Mouse (Mus musculus) kidney, postnatal 36 days (tissue): Measurements from ENCODE around the gene Tomm20l.
"Not testable (repeated sequence)": the region's sequence is repeated elsewhere in the genome, so short reads cannot be mapped to it uniquely, and the experiment has no call there.

Source experiments
- DNase-seq, 2 experiments: peaks; one replicate each; pipeline ENCODE4 v3.0.0; 2021 to 2022; ENCODE audit warnings: mixed read lengths in 2 of 2

Gene Tomm20l

DNA sequence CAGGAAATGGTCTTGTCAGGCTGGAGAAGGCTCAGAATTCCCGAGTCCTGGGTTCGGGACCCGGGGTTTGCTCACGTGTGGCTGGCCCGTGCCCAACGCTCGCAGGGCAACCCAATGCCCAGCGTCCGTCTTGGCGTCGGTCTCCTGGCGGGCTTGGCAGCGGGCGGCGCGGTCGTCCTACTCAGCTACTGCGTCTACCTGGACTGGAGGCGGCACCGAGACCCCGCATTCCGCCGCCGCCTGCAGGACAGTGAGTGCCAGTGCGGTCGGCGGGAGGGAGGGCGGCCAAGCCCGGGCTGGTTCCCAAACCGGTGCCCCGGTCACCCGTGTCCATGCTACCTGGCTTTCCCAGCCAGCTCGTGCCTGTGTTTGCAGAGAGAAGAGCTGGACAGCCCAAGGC, at the start of gene Tomm20l:
Gene Tomm20l, plus strand, starts transcription at position 98 of the 400 bp plus-strand sequence.
- DNase-seq = peak; percentile 82 to 87

DNA sequence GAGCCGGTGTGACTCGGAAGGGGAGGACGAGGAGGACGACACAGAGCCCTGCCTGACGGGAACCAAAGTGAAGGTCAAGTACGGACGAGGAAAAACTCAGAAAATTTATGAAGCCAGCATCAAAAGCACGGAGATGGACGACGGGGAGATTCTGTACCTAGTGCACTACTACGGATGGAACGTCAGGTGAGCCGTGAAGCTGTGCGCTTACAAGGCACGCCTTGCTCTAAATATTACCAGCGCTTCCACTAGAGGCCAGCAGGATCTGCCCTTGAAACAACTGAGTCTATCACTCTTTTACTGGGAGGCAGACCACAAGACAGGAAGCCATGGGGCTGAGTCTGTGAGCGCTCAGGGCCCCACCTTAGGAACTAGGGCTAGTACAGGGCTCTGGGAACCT, 41.4 kb upstream of the Tomm20l start:
- no peak for DNase-seq

GRCm38 (mm10) chr12:71072048-71072447, 39.2 kb upstream of the Tomm20l start:
- DNase-seq = no peak

DNA sequence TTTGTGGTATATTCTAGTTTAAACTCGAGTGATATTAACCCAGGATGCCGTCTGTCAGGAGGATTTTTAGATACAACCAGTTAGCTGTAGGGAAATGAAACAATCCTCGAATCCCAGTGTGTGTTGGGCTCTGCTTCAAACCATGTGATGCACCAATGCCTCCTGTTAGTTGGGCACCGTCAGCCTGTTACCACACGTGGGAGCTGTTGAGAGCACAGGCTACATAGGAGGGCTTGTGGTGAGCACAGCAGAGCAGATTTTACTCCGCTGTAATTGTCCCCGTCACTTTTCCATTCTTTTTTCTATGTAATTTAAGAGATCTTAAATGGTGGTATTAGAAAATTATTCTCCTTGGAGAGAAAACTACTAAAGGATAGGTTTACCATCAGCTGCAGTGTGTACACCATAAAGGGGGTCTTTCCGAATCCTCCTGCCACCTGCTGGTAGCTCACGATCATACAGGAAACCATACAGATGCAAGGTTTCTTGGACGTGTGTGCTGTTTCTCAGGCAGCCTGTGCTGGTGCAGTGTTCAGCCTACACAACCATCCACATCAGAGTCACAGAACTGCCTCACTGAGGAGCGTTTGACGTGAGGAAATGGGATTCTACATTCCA, 38.0 kb upstream of the Tomm20l start:
- DNase-seq = peak; percentile 45 to 55

- DNase-seq = no peak
Observed at GRCm38 (mm10) chr12:71086331-71086730, 24.9 kb upstream of the Tomm20l start.

DNA sequence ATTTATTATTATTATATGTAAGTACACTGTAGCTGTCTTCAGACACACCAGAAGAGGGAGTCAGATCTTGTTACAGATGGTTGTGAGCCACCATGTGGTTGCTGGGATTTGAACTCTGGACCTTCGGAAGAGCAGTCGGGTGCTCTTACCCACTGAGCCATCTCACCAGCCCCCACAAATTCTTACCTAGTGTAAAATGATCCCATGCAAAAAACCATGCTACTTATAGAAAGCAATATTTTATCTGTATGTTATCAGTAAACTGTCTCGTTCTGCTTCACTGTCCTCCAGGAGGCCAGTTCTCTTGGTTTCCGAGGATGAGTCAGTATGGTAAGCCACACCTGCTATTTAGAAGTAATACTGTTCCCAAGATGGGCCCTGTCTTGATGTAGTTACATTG, 7.0 kb upstream of the Tomm20l start:
- not testable (repeated sequence) for DNase-seq

- no peak for DNase-seq
Observed at GRCm38 (mm10) chr12:71107216-71107771, 3.9 kb upstream of the Tomm20l start.

DNA sequence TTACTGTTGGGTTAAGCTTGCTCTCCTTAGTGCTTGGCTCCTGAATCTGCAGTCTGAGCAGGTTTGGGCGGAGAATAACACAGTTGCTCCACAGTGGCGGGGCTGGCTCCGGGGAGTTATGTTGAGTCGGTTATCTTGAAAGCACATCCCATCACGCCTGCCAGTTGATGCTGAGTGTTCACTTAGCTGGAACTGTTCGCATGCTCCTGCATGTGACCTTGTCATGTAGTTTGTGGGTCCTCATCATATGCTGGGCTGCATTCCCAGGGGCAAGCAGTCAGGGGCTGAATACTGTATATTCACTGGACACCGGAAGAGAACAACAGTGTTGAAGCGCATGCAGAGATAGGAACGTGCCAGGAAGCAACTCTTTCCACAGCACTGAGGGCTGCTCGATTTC, 1.8 kb downstream of the Tomm20l start:
- DNase-seq = no peak

- peak; percentile 72 to 81 for DNase-seq
Observed at GRCm38 (mm10) chr12:71113675-71114288, 2.6 kb downstream of the Tomm20l start.

DNA sequence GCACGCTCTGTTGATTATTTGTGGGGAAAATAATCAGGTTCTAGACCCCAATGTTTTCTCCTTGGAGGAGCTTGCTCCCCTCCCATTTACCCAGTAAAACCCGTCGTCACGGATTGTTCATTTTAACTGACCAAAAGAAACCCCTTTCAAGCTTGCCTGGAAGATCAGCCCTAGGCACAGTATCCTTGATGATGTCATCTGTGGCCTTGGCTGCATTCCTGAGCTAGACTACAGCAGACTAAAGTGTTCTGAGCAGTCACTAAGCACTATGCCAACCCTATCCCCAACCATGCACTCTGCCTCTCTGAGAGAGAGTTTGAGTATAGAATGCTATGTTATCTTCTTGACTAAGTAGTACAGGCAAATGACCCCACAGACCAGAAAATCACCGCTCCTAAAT, 5.2 kb downstream of the Tomm20l start:
- no peak for DNase-seq

DNA sequence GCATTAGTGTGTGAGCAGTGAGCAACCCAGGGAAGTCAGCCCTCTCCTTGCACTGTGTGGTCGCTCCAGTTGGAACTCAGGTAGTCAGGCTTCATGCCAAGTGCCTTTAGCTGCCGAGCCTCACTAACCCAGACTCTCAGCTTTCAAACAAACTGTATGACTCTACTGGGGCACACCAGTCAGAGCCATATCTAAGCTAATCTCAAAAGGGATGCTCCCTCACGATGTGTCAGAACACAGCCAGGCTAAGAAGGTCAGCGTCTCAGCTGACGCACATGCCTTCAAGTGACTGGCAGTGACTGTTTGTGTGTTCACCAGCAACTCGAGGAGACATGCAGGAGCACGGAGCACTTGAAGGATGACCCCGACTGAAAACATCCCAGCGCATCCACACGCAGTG, 11.5 kb downstream of the Tomm20l start:
- DNase-seq = no peak

GRCm38 (mm10) chr12:71123286-71123685, 12.1 kb downstream of the Tomm20l start:
- DNase-seq = no peak

- DNase-seq = peak; percentile 26 to 48
Observed at GRCm38 (mm10) chr12:71135581-71135980, 24.4 kb downstream of the Tomm20l start.

DNA sequence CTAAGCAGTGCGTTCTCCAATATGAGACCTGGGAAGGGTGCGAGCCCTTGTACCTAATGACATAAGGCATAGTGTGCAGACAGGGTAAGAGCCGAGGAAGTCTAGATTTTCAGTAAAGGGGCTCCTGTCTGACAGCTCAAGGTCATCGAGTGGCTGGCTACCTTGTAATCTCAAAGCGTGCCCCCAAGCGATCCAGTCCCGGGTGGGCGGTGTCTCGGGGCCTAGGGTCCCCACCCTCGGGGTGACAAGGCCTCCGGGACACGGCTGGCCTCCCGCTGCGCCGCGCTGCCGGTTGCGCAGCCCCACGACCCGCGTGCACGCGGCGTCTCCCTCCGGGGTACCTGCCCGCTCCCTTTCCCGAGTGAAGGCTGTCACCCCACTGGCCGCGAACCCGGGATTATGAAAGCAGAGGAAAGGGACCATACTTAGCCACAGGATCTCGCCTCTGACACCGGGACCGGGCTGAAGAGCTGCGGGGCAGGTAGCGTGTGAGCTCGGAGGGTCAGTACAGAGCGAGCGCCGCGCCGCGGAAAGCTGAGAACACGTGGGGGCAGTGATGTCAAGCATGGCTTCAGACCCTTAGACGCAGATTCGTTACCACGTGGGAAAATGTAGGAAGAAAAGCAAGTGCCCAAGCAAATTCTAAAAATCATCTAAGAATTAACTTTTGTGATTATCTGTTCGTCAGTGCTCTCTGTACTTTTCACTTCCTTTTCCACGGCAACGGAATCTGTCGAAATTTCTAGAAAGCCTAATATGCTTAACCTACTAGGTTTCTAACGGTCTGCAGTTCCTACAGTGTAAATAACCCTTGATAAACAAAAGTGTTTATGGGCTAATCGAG, 25.1 kb downstream of the Tomm20l start, which contains the start of the genes Timm9 and 2700049A03Rik:
Gene Timm9, minus strand, starts transcription at position 555 of the 844 bp plus-strand sequence.
Gene 2700049A03Rik, plus strand, starts transcription at position 719 of the 844 bp plus-strand sequence.
- DNase-seq = peak; percentile 76 to 85

DNA sequence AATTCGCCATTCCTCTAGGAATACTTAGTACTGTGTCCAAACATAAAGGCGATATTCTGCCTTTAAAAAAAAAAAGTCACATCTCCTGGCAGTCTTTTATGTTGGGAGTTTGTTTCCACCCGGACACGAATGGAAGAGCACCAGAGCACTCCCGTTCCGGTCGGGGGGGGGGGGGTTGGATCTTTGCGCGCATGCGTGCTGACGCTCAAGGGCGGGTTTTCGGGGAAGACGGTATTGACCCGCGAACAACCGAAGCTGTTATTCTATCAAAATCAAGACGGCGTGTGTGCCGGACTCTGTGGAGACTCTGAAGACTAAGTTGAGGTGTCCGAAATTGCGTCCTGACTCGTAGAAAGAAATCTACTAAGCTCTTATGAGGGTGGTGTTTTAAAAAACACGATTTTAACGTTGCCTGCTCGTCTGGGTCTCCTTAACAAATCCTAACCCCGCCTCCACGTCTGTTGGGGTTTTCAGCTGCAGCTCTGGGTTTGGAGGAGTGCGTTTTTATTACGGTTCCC, 25.8 kb downstream of the Tomm20l start:
- DNase-seq = peak; percentile 82 to 91

GRCm38 (mm10) chr12:71137686-71138085, 26.5 kb downstream of the Tomm20l start:
- DNase-seq = no peak

DNA sequence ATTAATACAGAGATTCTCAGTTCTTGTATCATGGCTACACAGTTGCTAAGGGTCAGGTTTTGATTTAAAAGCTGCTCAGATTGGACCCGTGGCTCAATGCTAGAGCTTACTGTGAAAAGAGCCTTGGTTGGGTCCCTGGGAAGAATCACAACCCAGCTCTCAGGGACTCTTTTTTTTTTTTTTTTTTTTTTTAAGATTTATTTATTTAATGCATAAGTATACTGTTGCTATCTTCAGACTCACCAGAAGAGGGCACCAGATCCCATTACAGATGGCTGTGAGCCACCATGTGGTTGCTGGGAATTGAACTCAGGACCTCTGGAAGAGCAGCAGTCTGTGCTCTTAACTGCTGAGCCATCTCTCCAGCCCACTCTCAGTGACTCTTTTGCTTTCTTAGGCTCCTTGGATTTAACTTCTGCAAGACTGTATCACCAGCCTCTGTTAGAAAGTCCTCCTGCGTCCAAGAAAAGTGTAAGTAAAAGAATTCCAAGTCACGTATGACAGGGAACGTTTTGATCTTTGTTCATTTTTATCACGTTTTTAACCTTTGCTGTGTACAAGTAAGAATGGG, 28.1 kb downstream of the Tomm20l start:
- DNase-seq = peak; percentile 8 to 11

GRCm38 (mm10) chr12:71141189-71141588, 30.0 kb downstream of the Tomm20l start:
- no peak for DNase-seq

GRCm38 (mm10) chr12:71147641-71148040, 36.4 kb downstream of the Tomm20l start:
- DNase-seq = peak; percentile 33 to 79

DNA sequence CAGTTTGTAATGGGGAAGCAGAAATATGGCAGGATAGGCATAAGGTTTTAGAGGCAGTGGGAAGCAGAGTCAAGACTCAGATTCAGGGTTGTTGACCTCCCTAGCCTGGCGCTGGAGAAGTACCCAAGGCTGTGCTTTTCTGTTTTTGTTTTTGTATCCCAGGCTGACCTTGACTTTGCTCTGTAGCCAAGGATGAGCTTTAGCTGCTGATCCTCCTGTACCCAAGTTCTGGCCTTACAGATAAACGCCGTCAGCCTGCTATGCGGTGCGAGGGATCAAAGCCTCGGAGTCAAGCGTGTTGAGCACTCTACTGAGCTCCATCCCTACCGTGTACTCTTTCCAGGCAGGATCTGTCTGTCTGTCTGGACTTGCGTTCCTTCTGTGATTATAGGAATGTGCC, 37.6 kb downstream of the Tomm20l start:
- no peak for DNase-seq

DNA sequence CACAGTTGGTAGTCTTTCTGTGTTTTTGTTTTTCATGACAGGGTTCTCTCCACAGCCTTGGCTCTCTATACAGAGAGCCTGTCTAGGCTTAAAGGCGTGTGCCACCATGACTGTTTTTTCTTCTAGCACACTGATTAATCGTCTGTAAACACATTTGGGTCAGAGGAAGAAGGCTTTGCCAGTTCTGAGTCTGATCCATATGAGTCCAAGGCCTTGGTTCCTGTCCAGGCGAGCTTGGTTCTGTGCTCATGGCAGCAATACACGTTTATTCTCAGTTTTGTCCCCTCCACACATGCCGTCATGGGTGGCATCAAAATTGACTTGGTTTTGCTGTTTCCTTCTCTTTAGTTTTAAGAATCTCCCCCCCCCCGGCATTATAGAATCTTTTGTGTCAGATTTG, 38.2 kb downstream of the Tomm20l start:
- no peak for DNase-seq

GRCm38 (mm10) chr12:71150167-71150566, 38.9 kb downstream of the Tomm20l start:
- no peak for DNase-seq

- DNase-seq = no peak
Observed at GRCm38 (mm10) chr12:71154979-71155378, 43.8 kb downstream of the Tomm20l start.
